Mouse (Mus musculus) midbrain, postnatal 0 days (tissue): ENCODE measurements at regions not wholly inside any gene's neighbourhood (a gene's known extent, or its start where the extent isn't known, plus 50 kb on each side); places are given as distances from the start of the nearest gene placed in this dataset.
A peak's percentile ranks its signal among the peaks of the same experiment; 100 is the strongest.
"Not testable (repeated sequence)": the region's sequence is repeated elsewhere in the genome, so short reads cannot be mapped to it uniquely, and the experiment has no call there.

Experiments
- ATAC-seq: fragments of 200-750 bp; cut with Nextera tagmentation; 2 replicates; pipeline ENCODE4 v1.8.0; 2017; ENCODE audit warnings: moderate number of reproducible peaks, mild to moderate bottlenecking, moderate TSS enrichment, moderate library complexity; ENCODE audit not compliant: low FRiP score
- DNase-seq: peaks from one replicate; pipeline ENCODE4 v3.0.0-alpha.2; 2015; ENCODE audit warnings: low spot score
- H3K27ac ChIP-seq: fragments of 300-500 bp; sonication (generic); 2 replicates; pipeline ENCODE4 v1.5.1; 2014; ENCODE audit warnings: low read depth, mild to moderate bottlenecking, low read length, mixed read lengths
- H3K27me3 ChIP-seq: fragments of 300-500 bp; sonication (generic); 2 replicates; pipeline ENCODE4 v1.6.1; 2014; ENCODE audit warnings: low read length, control low read depth, mixed read lengths; ENCODE audit not compliant: insufficient read depth
- H3K36me3 ChIP-seq: fragments of 300-500 bp; sonication (generic); 2 replicates; pipeline ENCODE4 v1.6.1; 2014; ENCODE audit warnings: low read length, control low read depth, mixed read lengths; ENCODE audit not compliant: insufficient read depth
- H3K4me1 ChIP-seq: fragments of 300-500 bp; sonication (generic); 2 replicates; pipeline ENCODE4 v1.6.1; 2014; ENCODE audit warnings: mild to moderate bottlenecking, control low read depth, antibody characterized with exemption, low read length, mixed read lengths; ENCODE audit not compliant: insufficient read depth
- H3K4me2 ChIP-seq: fragments of 300-500 bp; sonication (generic); 2 replicates; pipeline ENCODE4 v1.6.1; 2014; ENCODE audit warnings: low read depth, mild to moderate bottlenecking, low read length, mixed read lengths; ENCODE audit not compliant: poor library complexity, severe bottlenecking
- H3K4me3 ChIP-seq: fragments of 300-500 bp; sonication (generic); 2 replicates; pipeline ENCODE4 v1.5.1; 2014; ENCODE audit warnings: low read depth, mild to moderate bottlenecking, low read length, moderate library complexity
- H3K9ac ChIP-seq: fragments of 300-500 bp; sonication (generic); replicated peaks from 2 replicates; pipeline ENCODE4 v1.6.1; 2014; ENCODE audit warnings: mild to moderate bottlenecking, low read length, moderate library complexity, mixed read lengths; ENCODE audit not compliant: poor library complexity, severe bottlenecking
- H3K9me3 ChIP-seq: fragments of 300-500 bp; sonication (generic); 2 replicates; pipeline ENCODE4 v1.6.1; 2016; ENCODE audit warnings: low read length, control low read depth
- CTCF ChIP-seq: IDR thresholded peaks from 2 replicates; pipeline ENCODE4 v1.5.1; 2016; ENCODE audit warnings: antibody characterized with exemption, mild to moderate bottlenecking
- WGBS: fragments of 180-500 bp; shearing (Covaris S2); extraction: QIAGEN DNeasy Blood & Tissue Kit; methylation state at CpG from one replicate; pipeline ENCODE4 v1.1.7; 2014; 5-methylcytosine and 5-hydroxymethylcytosine counted together

- not testable (repeated sequence) for H3K9me3 ChIP-seq, H3K4me1 ChIP-seq, H3K9ac ChIP-seq, H3K27ac ChIP-seq, DNase-seq, H3K4me2 ChIP-seq, H3K36me3 ChIP-seq, H3K4me3 ChIP-seq, ATAC-seq, H3K27me3 ChIP-seq
- WGBS: 23% methylated on average over 6 of the region's 6 CpGs
Observed at GRCm38 (mm10) chr12:67620137-67620910, 398.0 kb upstream of the Mdga2 start.

- H3K4me2 ChIP-seq: no peak overlapping the region
- DNase-seq (peak; percentile 54), ATAC-seq (no peak)
- TF ChIP-seq CTCF: no peak
- no peak overlapping the region for H3K9ac ChIP-seq
- H3K36me3 ChIP-seq: no peaks in the 10 kb centered on the region
- 58% methylated on average over 6 of the region's 6 CpGs for WGBS
- H3K27ac ChIP-seq: no peak overlapping the region
- no peaks in the 10 kb centered on the region for H3K9me3 ChIP-seq
- no peaks in the 10 kb centered on the region for H3K27me3 ChIP-seq
- H3K4me1 ChIP-seq: no peaks in the 10 kb centered on the region
- H3K4me3 ChIP-seq: no peak overlapping the region
Observed at GRCm38 (mm10) chr12:67618252-67618651, 395.9 kb upstream of the Mdga2 start.

GRCm38 (mm10) chr12:67598927-67599326 lies 376.6 kb upstream of the Mdga2 start:
- no peak overlapping the region for H3K4me3 ChIP-seq
- no peak overlapping the region for H3K4me2 ChIP-seq
- H3K9me3 ChIP-seq: no peaks in the 10 kb centered on the region
- no peak for TF ChIP-seq CTCF
- no peaks in the 10 kb centered on the region for H3K36me3 ChIP-seq
- ATAC-seq (no peak), DNase-seq (peak; percentile 1)
- no peaks in the 10 kb centered on the region for H3K4me1 ChIP-seq
- 84% methylated on average over 3 of the region's 3 CpGs for WGBS
- no peaks in the 10 kb centered on the region for H3K27me3 ChIP-seq
- no peak overlapping the region for H3K9ac ChIP-seq
- H3K27ac ChIP-seq: no peak overlapping the region
